Mouse (Mus musculus) G1E (cell line): Measurements from ENCODE around the gene Rfx8. TPM values are rescaled to one million over a fixed set of nuclear protein-coding genes. Genes with fewer than 3 reads are reported as not detected.

Experiments
- ATAC-seq: 2 replicates; pipeline ENCODE4 v1.8.0; 2016; ENCODE audit warnings: mild to moderate bottlenecking; ENCODE audit not compliant: insufficient number of reproducible peaks, poor library complexity, low FRiP score, severe bottlenecking; ENCODE audit errors: extremely low read depth
- DNase-seq: peaks from one replicate; pipeline ENCODE4 v3.0.0; 2012; ENCODE audit warnings: low spot score
- H3K27me3 ChIP-seq: 2 replicates; pipeline ENCODE4 v1.6.1; 2012; ENCODE audit warnings: mild to moderate bottlenecking, low read length, inconsistent platforms; ENCODE audit not compliant: insufficient read depth
- H3K36me3 ChIP-seq: replicated peaks from 2 replicates; pipeline ENCODE3; 2012; ENCODE audit warnings: mild to moderate bottlenecking, inconsistent platforms
- H3K4me1 ChIP-seq: 2 replicates; pipeline ENCODE4 v1.6.1; 2012; ENCODE audit warnings: low read depth, low read length, inconsistent platforms, mixed read lengths; ENCODE audit not compliant: insufficient read depth
- H3K4me3 ChIP-seq: 2 replicates; pipeline ENCODE4 v1.5.1; 2012; ENCODE audit warnings: low read depth, mild to moderate bottlenecking, inconsistent platforms, low read length, moderate library complexity, mixed read lengths
- H3K9me3 ChIP-seq: replicated peaks from 2 replicates; pipeline ENCODE4 v1.6.1; 2012; ENCODE audit warnings: inconsistent platforms
- CTCF ChIP-seq: IDR thresholded peaks from 2 replicates; pipeline ENCODE4 v1.5.1; 2012; ENCODE audit warnings: low read depth, low read length, inconsistent platforms, mixed read lengths
- GATA1 ChIP-seq: IDR thresholded peaks from 2 replicates; pipeline ENCODE4 v1.6.1; 2012; ENCODE audit warnings: borderline replicate concordance, low read length, inconsistent platforms, mixed read lengths
- GATA2 ChIP-seq: IDR thresholded peaks from 2 replicates; pipeline ENCODE4 v1.6.1; 2012; ENCODE audit warnings: low read depth, low read length, inconsistent platforms, borderline replicate concordance
- POLR2AphosphoS5 ChIP-seq: IDR thresholded peaks from 2 replicates; pipeline ENCODE4 v1.6.1; 2012; ENCODE audit warnings: low read depth, low read length, inconsistent platforms; ENCODE audit not compliant: insufficient replicate concordance
- TAL1 ChIP-seq: conservative IDR thresholded peaks from 2 replicates; pipeline ENCODE4 v1.6.1; 2012; ENCODE audit warnings: low read depth, low read length, inconsistent platforms, mixed read lengths
- polyA plus RNA-seq: library from polyadenylated mRNA; stranded (reverse); fragments of >175 nt; gene quantifications from 2 replicates; pipeline ENCODE4 v1.2.3, GENCODE M21; 2012
- total RNA-seq, 2 experiments: library from RNA; stranded (forward) in 1 of 2; stranded (reverse) in 1 of 2; fragments of 200-1000 nt in 1 of 2; fragments of >200 nt in 1 of 2; fragmentation: Nextera tagmentation in 1 of 2; gene quantifications; 2 replicates each; pipeline ENCODE4 v1.2.3; 2014 to 2017

Rfx8 gene
- total and polyA plus RNA-seq, 3 experiments: 0.22 TPM; not detected in 2

DNA sequence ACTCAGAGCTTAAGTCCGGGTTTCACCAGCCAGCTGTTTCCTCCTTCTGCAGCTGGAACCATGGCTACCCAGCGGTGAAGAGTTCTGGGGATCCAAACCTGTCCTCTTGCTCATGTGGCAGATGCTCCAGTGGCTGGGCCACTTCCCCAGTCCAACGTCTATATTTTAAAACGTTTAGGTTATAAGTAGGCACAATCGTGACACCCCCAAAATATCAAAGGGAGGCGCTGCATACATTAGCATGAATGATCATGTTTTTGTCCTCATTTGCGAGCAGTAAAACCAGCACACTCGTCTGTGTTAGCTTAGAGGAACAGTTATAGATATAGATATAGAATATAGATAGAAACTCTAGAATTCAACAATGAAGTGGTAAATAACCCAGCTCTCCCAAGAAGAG, 83.7 kb downstream of the Rfx8 start:
- peaks cover 34% of the 10 kb centered on the region for H3K27me3 ChIP-seq
- TF ChIP-seq CTCF (no peak), GATA2 (no peak), POLR2AphosphoS5 (no peak), GATA1 (no peak), TAL1 (no peak)
- no peaks in the 10 kb centered on the region for H3K4me1 ChIP-seq
- peaks cover 4% of the 10 kb centered on the region; the same call in 1 of the 2 replicates for H3K9me3 ChIP-seq
- H3K4me3 ChIP-seq: no peak overlapping the region
- DNase-seq: no peak
- no peak for ATAC-seq
- no peaks in the 10 kb centered on the region for H3K36me3 ChIP-seq

DNA sequence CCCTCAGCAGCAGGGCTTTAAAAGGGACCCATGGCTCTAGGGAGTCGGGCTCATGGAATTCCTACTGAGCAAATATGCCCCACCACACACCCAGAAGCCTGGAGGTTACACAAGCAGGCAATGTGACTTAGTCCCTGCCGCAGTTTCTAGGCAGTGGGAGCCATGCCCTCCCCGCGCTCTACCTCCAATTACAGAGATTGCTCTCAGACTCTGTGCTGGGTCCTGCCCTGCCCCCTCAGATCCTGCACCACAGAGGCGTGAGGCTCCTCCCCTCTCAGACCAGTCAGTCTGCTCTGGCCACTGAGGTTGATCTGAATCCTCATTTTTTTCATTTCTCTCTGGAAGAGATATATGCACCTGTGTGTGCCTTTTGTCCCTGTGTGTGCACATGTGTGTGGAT, 84.1 kb downstream of the Rfx8 start:
- TF ChIP-seq POLR2AphosphoS5 (no peak), CTCF (no peak), GATA1 (no peak), TAL1 (no peak), GATA2 (no peak)
- ATAC-seq (no peak), DNase-seq (no peak)
- Histone ChIP-seq H3K9me3 (peaks cover under 1% of the 10 kb centered on the region; the same call in 1 of the 2 replicates), H3K27me3 (peaks cover 33% of the 10 kb centered on the region), H3K4me1 (no peaks in the 10 kb centered on the region), H3K4me3 (no peak overlapping the region), H3K36me3 (no peaks in the 10 kb centered on the region)

DNA sequence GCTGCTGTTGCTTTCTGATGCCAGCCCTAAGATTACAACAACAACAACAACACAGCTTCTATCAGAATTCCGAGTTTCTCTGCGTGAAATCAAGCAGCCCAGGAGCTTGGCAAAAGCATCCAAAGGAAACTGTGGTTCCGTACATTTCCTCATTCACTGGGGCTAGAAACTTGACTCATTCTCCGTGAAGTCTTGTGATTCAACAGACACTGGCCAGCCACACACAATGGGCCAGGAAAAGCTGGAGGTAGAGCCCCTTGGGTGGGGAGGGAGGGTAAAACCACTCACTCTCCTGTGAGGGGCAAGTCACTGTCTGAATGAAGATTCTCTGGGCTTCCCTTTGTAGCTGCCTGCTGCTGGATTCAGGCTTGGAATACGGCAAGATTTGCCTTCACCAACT, 84.6 kb downstream of the Rfx8 start:
- Histone ChIP-seq H3K27me3 (peaks cover 30% of the 10 kb centered on the region), H3K9me3 (no peaks in the 10 kb centered on the region), H3K4me3 (no peak overlapping the region), H3K4me1 (no peaks in the 10 kb centered on the region), H3K36me3 (no peaks in the 10 kb centered on the region)
- DNase-seq (no peak), ATAC-seq (no peak)
- TF ChIP-seq GATA2 (no peak), GATA1 (no peak), TAL1 (no peak)

DNA sequence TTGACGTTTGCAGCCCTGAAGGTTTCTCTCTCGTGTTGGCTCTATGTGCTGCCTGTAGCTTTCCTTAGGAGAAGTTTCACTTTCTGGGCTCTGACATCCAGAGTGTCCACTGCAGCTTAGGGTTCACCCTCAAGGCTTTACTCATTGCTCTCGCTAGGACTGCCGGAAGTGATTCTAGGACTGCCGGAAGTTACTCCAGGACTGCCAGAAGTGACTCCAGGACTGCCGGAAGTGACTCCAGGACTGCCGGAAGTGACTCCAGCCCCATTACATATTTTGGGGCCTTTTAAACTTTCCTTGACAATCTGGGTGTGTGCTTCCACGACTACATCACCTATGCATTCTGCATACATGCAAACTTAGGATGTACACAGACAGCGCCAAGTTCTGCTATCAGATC, 92.2 kb downstream of the Rfx8 start:
- peaks cover 18% of the 10 kb centered on the region for H3K27me3 ChIP-seq
- TF ChIP-seq TAL1 (no peak), POLR2AphosphoS5 (no peak), GATA1 (no peak), CTCF (no peak), GATA2 (no peak)
- H3K36me3 ChIP-seq: no peaks in the 10 kb centered on the region
- DNase-seq (no peak), ATAC-seq (no peak)
- no peaks in the 10 kb centered on the region for H3K4me1 ChIP-seq
- no peak overlapping the region for H3K4me3 ChIP-seq
- no peaks in the 10 kb centered on the region for H3K9me3 ChIP-seq

DNA sequence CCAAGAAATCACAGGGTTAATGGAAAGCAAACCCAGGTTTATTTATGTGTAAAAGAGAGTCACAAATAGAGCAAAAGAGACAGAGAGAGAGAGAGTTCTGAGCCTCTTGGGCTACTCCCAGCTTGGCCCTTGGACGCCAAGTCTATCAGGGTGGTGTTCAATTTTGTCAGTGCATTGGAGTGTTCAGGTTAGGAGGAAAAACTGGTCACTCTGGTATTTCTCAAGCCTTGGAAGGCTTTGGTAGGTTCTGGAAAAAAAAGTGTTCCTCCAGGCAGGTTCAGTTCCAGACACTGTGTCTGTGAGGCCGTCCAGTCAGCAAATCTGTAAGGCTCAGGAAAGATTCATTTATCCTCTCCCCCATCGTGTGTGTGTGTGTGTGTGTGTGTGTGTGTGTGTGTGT, 95.3 kb downstream of the Rfx8 start:
- Histone ChIP-seq H3K36me3 (no peaks in the 10 kb centered on the region), H3K27me3 (peaks cover 34% of the 10 kb centered on the region), H3K9me3 (no peaks in the 10 kb centered on the region), H3K4me1 (no peaks in the 10 kb centered on the region), H3K4me3 (no peak overlapping the region)
- DNase-seq (no peak), ATAC-seq (no peak)
- TF ChIP-seq TAL1: no peak
- TF ChIP-seq GATA2: no peak
- TF ChIP-seq GATA1: no peak
- no peak for TF ChIP-seq CTCF

DNA sequence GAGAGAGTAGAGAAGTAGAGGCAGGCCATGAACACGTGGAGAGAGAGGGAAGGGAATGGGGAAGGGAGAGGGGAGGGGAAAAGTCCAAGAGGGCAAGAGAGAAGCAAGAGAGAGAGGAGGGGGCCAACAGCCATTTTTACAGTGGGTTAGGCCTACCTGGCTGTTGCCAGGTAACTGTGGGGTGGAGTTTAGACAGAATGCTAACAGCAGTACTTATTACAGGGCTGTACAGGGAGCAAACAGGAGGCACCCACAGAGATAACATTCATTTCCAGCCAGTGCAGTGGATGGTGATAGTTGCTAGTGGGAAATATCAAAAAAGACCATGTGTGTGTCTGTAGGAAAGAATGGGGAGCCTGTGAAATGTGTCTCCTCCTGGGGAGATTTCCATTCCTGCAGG, 97.1 kb downstream of the Rfx8 start:
- Histone ChIP-seq H3K4me1 (no peaks in the 10 kb centered on the region), H3K9me3 (no peaks in the 10 kb centered on the region), H3K4me3 (no peak overlapping the region), H3K27me3 (peaks cover 34% of the 10 kb centered on the region), H3K36me3 (no peaks in the 10 kb centered on the region)
- no peak for ATAC-seq
- no peak for TF ChIP-seq GATA2
- no peak for TF ChIP-seq CTCF
- no peak for TF ChIP-seq TAL1
- no peak for TF ChIP-seq GATA1
- no peak for TF ChIP-seq POLR2AphosphoS5
- DNase-seq: no peak

DNA sequence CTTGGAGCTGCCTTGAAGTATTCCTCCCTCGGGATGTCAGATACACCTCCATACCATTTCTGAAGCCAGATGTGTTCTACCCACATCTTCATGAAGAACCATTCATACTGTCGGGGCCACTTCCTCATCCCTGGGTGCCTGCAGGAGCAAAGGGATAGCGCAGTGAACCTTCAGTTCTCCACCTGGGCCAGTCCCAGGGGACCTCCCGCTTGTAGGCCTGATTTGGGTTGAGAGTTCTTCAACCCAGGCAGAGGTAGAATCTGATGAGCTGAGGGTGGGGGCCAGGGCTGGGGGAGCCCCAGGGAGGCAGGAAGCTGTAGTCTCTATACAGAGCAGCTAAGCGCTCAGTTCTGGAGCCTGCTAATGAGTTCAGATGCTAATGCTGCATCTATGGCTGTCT, 97.7 kb downstream of the Rfx8 start:
- H3K9me3 ChIP-seq: no peaks in the 10 kb centered on the region
- DNase-seq: no peak
- TF ChIP-seq GATA1: no peak
- no peak for TF ChIP-seq POLR2AphosphoS5
- no peak for TF ChIP-seq TAL1
- TF ChIP-seq GATA2: no peak
- no peak for TF ChIP-seq CTCF

More for the DNA sequence above, 97.7 kb downstream of the Rfx8 start:
- Histone ChIP-seq H3K36me3 (no peaks in the 10 kb centered on the region), H3K4me1 (no peaks in the 10 kb centered on the region), H3K27me3 (peaks cover 34% of the 10 kb centered on the region), H3K4me3 (no peak overlapping the region)
- ATAC-seq: no peak
